Mouse (Mus musculus): ENCODE measurements around the gene Mepce. TPM values are rescaled to one million over a fixed set of nuclear protein-coding genes. Genes with fewer than 3 reads are reported as not detected.
A peak's percentile ranks its signal among the peaks of the same experiment; 100 is the strongest.

Gene Mepce
- polyA plus RNA-seq, 1 experiment = 41.9 TPM

DNA sequence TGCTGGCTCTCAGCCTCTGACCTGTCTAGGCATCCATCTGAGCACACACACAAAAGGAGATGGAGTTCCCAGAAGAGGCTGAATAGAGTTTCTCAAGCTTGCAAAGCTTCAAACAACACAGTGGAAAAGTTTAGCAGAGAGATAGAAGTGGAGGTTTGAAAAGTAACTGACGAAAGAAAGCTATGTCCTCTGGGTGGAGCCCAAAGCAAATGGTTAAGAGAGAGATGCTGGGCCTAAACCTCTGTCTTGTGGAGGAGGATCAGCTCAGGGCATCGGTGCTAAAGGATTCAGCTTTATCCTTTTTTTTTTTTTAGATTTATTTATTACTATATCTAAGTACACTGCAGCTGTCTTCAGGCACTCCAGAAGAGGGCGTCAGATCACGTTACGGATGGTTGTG lies 20.9 kb upstream of the Mepce start:
- H3K4me3 ChIP-seq (replicated peaks; ENCODE audit: insufficient read depth, low read depth, low read length) = no peak overlapping the region
- TF ChIP-seq POLR2A (IDR thresholded peaks at IDR 0.05; ENCODE audit: borderline replicate concordance, insufficient read depth, low read length) = no peak
- no peak for TF ChIP-seq CTCF (IDR thresholded peaks at IDR 0.05; ENCODE audit: borderline replicate concordance, insufficient read depth, low read depth, low read length)
- no peaks in the 10 kb centered on the region for H3K27me3 ChIP-seq (ENCODE audit: control insufficient read depth, insufficient read depth, low read length)
- H3K27ac ChIP-seq (ENCODE audit: insufficient read depth, low read length) = no peak overlapping the region
- WGBS = 89% methylated on average over 5 of the region's 5 CpGs
- DNase-seq = no peak
- H3K4me1 ChIP-seq (ENCODE audit: control insufficient read depth, insufficient read depth, low read length) = no peaks in the 10 kb centered on the region

- no peak overlapping the region for H3K27ac ChIP-seq (ENCODE audit: insufficient read depth, low read length)
- no peak overlapping the region for H3K4me3 ChIP-seq (replicated peaks; ENCODE audit: insufficient read depth, low read depth, low read length)
- H3K27me3 ChIP-seq (ENCODE audit: control insufficient read depth, insufficient read depth, low read length) = no peaks in the 10 kb centered on the region
- 81% methylated on average over 1 of the region's 1 CpGs for WGBS
- no peaks in the 10 kb centered on the region for H3K4me1 ChIP-seq (ENCODE audit: control insufficient read depth, insufficient read depth, low read length)
- TF ChIP-seq POLR2A (IDR thresholded peaks at IDR 0.05; ENCODE audit: borderline replicate concordance, insufficient read depth, low read length) = no peak
- no peak for TF ChIP-seq CTCF (IDR thresholded peaks at IDR 0.05; ENCODE audit: borderline replicate concordance, insufficient read depth, low read depth, low read length)
- no peak for DNase-seq
Observed at GRCm38 (mm10) chr5:137806158-137806557, 18.7 kb upstream of the Mepce start.

DNA sequence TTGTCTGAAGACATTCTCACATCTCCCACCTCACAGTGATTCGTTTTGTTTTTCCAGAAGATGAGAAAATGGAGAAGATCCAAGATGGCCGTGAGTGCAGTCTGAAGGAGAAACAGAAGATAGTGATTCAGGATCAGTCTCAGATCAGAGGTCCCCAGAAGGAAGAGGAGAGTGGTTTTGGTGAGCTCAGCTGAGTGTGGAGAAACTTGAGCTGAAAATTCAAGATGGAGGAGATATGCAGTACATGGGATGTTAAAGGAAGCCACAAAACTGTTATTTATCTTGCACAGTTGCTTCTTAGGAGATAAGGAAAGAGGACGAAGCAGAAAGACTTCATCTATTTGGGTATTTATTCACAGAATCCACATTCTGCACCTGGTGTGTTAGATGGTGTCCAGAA lies 13.5 kb upstream of the Mepce start:
- no peak overlapping the region for H3K4me3 ChIP-seq (replicated peaks; ENCODE audit: insufficient read depth, low read depth, low read length)
- no peak for TF ChIP-seq CTCF (IDR thresholded peaks at IDR 0.05; ENCODE audit: borderline replicate concordance, insufficient read depth, low read depth, low read length)
- TF ChIP-seq POLR2A (IDR thresholded peaks at IDR 0.05; ENCODE audit: borderline replicate concordance, insufficient read depth, low read length) = no peak
- H3K27me3 ChIP-seq (ENCODE audit: control insufficient read depth, insufficient read depth, low read length) = no peaks in the 10 kb centered on the region
- DNase-seq = no peak
- no peaks in the 10 kb centered on the region for H3K4me1 ChIP-seq (ENCODE audit: control insufficient read depth, insufficient read depth, low read length)
- 85% methylated on average over 3 of the region's 3 CpGs for WGBS
- no peak overlapping the region for H3K27ac ChIP-seq (ENCODE audit: insufficient read depth, low read length)

DNA sequence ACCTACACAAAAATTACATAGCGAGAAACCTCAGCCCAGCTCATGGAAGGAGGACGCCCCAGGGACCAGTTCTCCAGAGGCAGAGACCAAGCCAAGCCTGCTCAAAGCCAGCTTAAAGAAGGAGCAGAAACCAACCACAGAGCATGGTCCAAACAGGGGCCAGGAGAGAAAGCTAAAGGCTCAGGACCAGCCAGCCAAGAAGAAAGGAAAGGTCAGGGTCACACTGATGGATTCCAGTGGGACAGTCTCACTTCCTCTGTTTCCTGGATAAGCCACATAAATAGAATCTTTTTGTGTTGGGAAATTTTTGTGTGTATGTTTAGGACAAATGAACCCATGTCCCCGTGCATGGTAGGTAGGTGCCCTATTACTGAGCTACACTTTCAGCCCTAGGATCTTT lies 9.2 kb upstream of the Mepce start:
- Histone ChIP-seq H3K27ac (ENCODE audit: insufficient read depth, low read length) (no peak overlapping the region), H3K4me1 (ENCODE audit: control insufficient read depth, insufficient read depth, low read length) (no peaks in the 10 kb centered on the region), H3K27me3 (ENCODE audit: control insufficient read depth, insufficient read depth, low read length) (no peaks in the 10 kb centered on the region), H3K4me3 (replicated peaks; ENCODE audit: insufficient read depth, low read depth, low read length) (no peak overlapping the region)
- DNase-seq = no peak
- TF ChIP-seq POLR2A (IDR thresholded peaks at IDR 0.05; ENCODE audit: borderline replicate concordance, insufficient read depth, low read length) (no peak), CTCF (IDR thresholded peaks at IDR 0.05; ENCODE audit: borderline replicate concordance, insufficient read depth, low read depth, low read length) (no peak)
- WGBS = 81% methylated on average over 3 of the region's 3 CpGs

GRCm38 (mm10) chr5:137791553-137791952 lies 4.1 kb upstream of the Mepce start:
- Histone ChIP-seq H3K4me1 (ENCODE audit: control insufficient read depth, insufficient read depth, low read length) (no peaks in the 10 kb centered on the region), H3K27me3 (ENCODE audit: control insufficient read depth, insufficient read depth, low read length) (no peaks in the 10 kb centered on the region), H3K27ac (ENCODE audit: insufficient read depth, low read length) (no peak overlapping the region), H3K4me3 (replicated peaks; ENCODE audit: insufficient read depth, low read depth, low read length) (no peak overlapping the region)
- no peak for DNase-seq
- TF ChIP-seq POLR2A (IDR thresholded peaks at IDR 0.05; ENCODE audit: borderline replicate concordance, insufficient read depth, low read length) = no peak
- TF ChIP-seq CTCF (IDR thresholded peaks at IDR 0.05; ENCODE audit: borderline replicate concordance, insufficient read depth, low read depth, low read length) = no peak

GRCm38 (mm10) chr5:137788946-137789531 lies 1.6 kb upstream of the Mepce start:
- Histone ChIP-seq H3K4me1 (ENCODE audit: control insufficient read depth, insufficient read depth, low read length) (peaks cover 12% of the 10 kb centered on the region), H3K27ac (ENCODE audit: insufficient read depth, low read length) (no peak overlapping the region), H3K4me3 (replicated peaks; ENCODE audit: insufficient read depth, low read depth, low read length) (no peak overlapping the region), H3K27me3 (ENCODE audit: control insufficient read depth, insufficient read depth, low read length) (no peaks in the 10 kb centered on the region)
- no peak for DNase-seq
- TF ChIP-seq POLR2A (IDR thresholded peaks at IDR 0.05; ENCODE audit: borderline replicate concordance, insufficient read depth, low read length) = no peak
- no peak for TF ChIP-seq CTCF (IDR thresholded peaks at IDR 0.05; ENCODE audit: borderline replicate concordance, insufficient read depth, low read depth, low read length)
- WGBS = 95% methylated on average over 2 of the region's 2 CpGs

DNA sequence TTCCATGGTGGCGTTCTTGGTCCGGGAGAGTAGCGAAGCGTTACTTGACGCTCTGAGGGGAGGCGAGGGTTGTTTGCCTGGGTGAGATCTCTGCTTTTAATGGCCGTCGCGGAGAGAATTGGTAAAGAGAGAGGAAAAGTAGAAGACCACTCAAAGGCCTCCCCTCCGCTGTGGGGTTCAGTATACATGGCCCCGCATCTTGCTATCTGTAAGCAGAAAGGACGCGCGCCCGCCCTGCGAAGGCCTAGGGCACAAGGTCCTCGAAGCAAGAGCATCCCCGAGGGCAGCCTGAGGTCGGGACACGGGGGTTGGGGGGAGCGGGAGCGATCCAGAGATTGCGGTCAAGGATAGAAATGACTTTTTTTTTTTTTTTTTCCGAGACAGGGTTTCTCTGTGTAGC lies 716 bp upstream of the Mepce start:
- TF ChIP-seq CTCF (IDR thresholded peaks at IDR 0.05; ENCODE audit: borderline replicate concordance, insufficient read depth, low read depth, low read length) (no peak), POLR2A (IDR thresholded peaks at IDR 0.05; ENCODE audit: borderline replicate concordance, insufficient read depth, low read length) (no peak)
- no peak overlapping the region for H3K27ac ChIP-seq (ENCODE audit: insufficient read depth, low read length)
- peak; percentile 42 to 46 for DNase-seq
- WGBS = 75% methylated on average over 24 of the region's 24 CpGs
- no peaks in the 10 kb centered on the region for H3K27me3 ChIP-seq (ENCODE audit: control insufficient read depth, insufficient read depth, low read length)
- H3K4me1 ChIP-seq (ENCODE audit: control insufficient read depth, insufficient read depth, low read length) = peaks cover 15% of the 10 kb centered on the region
- peak overlapping the region; percentile 33 for H3K4me3 ChIP-seq (replicated peaks; ENCODE audit: insufficient read depth, low read depth, low read length)

DNA sequence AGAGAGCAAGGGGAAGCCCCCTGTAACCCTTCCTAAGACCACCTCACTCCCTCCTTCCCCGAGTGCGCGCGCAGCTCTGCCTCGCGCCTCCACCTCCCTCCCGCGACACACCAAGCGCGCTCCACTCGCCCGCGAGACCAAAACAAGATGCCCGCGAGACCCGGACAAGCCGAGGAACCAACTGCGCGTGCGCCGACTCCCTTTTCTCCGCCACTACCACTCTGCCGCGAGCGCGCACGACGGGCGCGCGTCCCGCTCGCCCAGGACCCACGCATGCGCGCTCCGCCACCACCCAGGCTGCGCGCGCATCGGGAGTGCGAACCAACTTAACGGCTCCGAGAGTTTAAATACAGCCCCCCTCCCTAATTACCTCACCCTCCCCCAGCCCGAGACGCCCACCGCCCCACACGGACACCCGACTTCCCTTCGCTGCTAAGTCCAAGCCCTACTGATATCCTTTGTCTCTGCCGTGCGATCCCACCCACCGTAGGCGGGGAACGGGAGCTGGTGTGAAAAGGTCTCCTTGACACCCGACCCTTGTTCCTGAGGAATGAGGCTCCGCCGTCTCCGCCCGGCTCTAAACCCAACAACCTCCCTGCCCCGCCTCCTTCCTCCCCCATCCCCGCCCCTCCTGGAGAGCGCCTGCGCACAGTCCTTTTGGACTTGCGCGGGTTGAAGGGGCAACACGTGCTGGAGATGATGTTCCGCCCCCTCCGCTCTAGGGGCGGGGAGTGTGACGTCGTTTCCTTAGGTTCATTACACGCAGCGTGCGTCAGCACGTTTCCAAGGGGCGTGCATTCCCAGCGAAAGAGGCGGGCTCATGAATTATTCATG lies 1.1 kb downstream of the Mepce start:
- under 1% methylated on average over 79 of the region's 79 CpGs for WGBS
- H3K27ac ChIP-seq (ENCODE audit: insufficient read depth, low read length) = peak overlapping the region; percentile 97
- peaks cover 16% of the 10 kb centered on the region for H3K4me1 ChIP-seq (ENCODE audit: control insufficient read depth, insufficient read depth, low read length)
- peak overlapping the region; percentile 92 for H3K4me3 ChIP-seq (replicated peaks; ENCODE audit: insufficient read depth, low read depth, low read length)
- H3K27me3 ChIP-seq (ENCODE audit: control insufficient read depth, insufficient read depth, low read length) = no peaks in the 10 kb centered on the region
- peak; percentile 99 for DNase-seq
- TF ChIP-seq POLR2A (IDR thresholded peaks at IDR 0.05; ENCODE audit: borderline replicate concordance, insufficient read depth, low read length) (peak; percentile 76), CTCF (IDR thresholded peaks at IDR 0.05; ENCODE audit: borderline replicate concordance, insufficient read depth, low read depth, low read length) (no peak)

Measured in cerebellum, adult 2 months (tissue).